Mouse (Mus musculus): ENCODE measurements at regions not wholly inside any gene's neighbourhood (a gene's known extent, or its start where the extent isn't known, plus 50 kb on each side); places are given as distances from the start of the nearest gene placed in this dataset.
A peak's percentile ranks its signal among the peaks of the same experiment; 100 is the strongest.

- no peak for DNase-seq (ENCODE audit: low read depth)
These were observed 424.0 kb upstream of the Sorcs1 start for GRCm38 (mm10) chr19:51102411-51102810.

DNA sequence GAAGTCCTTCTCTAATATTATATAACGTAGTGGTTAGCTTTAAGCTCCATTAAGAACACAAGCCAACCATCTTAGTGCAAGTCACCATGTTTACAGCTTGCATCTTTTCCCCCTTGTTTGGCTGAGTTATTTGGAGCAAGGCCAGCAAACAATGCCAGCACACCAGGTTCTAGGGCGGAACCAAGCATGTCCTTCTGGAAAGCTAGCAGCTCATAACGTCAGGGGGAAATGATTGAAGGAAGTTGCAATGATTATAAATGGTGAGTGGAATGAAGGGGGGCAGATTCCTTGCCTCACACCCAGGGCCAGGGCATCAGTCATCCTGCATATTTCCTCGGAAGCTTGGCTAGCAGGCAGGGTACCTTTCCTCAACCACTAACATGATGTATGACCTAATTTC, 396.3 kb upstream of the Sorcs1 start:
- DNase-seq (ENCODE audit: low read depth) = no peak

DNA sequence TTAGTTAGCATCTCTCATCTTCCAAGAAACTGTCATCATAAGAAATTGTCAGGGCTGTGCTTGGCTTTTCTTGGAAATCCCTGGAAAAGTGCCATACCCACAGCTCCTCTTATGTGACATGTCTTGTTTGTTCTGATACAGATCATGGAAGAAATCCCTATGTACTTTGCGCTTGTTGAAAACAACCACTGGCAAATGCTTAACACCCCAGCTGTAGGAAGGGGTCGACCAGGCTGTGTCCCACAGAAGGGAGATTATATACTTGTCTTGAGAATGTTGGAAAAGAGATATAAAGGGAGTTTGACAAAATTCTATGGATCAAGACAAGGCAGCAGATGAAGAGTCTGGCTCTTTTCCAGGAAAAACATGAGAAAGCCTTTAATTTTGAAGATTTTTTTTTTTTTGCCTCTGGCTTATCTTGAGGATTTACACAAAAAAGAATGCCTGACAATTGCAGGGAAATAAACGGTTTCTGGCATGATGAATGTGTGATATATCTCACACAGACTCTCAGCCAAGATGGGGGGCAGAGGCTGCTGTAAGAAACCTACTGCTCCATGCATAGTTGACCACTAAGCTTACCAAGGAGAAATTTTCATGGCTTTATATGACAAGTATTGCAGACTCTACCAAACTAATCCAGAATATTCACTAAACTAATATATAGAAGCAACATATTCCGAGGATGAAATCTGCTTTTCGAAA, 381.7 kb upstream of the Sorcs1 start:
- no peak for DNase-seq (ENCODE audit: low read depth)

DNA sequence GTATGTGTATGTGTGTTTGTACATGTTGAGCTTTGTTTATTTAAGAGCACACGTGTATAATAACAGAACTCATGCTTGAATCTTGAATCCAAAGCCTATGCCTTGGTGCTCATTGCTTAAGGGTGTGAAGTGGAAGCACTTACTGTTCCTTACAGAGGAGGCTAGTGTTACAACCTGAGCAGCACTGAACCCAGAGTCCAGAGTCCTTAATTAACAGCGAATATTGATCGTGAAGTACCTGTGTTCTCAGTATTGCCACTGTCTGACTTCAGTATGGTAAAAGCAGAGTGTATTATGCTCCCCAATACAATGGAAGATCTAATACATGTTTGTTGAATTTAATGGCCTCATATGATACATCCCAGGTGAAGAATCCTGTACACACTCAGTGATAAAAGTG, 365.1 kb upstream of the Sorcs1 start:
- no peak for DNase-seq (ENCODE audit: low read depth)

GRCm38 (mm10) chr19:50994471-50994870, 316.0 kb upstream of the Sorcs1 start:
- peak; percentile 8 for DNase-seq (ENCODE audit: low read depth)

DNA sequence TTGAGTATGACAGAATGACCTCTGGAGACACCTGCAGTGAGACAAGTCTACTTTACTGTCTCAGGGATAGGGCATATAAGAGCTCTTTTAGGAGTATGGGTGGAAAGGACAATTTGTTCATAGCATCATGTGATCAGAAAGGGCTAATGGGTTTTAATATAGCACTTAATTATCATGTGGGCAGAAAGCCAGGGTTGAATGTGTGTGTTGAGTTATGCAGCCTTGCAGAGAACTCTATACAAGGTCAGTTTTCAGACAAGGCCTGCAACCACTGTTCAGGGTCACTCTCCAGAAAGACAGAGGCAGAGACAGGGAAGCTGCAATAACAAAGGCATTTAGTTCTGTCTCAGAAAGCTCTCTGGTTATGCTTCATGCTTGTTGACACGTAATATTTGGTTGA, 292.6 kb upstream of the Sorcs1 start:
- DNase-seq (ENCODE audit: low read depth) = no peak

- DNase-seq (ENCODE audit: low read depth) = no peak
These were observed 283.5 kb upstream of the Sorcs1 start for GRCm38 (mm10) chr19:50961910-50962309.

DNA sequence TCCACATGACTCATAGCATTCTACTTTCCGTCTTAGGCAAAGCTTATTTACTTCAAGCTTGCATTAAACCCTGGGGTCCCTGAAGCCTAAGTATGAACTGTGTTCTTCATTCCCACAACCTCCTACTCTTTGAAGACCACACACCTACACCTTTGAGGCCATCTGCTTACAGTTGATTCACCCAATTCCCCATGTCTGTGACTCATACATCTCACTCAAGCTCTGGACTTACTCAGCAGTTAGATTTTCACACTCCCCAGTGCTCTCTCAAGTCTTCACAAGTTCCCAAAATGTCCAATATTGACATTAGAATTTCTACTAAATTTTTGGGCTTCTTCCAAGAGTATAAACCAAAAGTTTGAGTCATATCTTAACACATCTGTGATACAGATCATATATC, 266.6 kb upstream of the Sorcs1 start:
- no peak for DNase-seq (ENCODE audit: low read depth)

DNA sequence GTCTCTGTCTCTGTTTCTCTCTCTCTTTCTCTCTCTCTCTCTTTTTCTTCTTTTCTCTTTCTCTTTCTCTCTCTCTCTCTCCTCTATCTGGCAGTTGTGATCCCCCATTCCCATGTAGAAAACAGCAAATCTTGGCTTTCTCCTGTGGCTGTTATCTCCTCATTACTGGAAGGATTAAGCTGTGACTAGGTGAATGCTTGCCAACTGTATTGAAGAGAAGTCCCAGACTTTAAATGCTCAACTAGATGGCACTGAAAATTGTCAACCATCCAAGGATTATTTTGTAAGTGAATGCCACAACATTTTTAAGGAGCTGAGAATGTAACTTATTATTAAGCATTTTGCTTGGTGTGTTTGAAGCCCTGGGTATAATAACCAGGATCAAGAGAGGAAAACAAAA, 233.2 kb upstream of the Sorcs1 start:
- no peak for DNase-seq (ENCODE audit: low read depth)

DNA sequence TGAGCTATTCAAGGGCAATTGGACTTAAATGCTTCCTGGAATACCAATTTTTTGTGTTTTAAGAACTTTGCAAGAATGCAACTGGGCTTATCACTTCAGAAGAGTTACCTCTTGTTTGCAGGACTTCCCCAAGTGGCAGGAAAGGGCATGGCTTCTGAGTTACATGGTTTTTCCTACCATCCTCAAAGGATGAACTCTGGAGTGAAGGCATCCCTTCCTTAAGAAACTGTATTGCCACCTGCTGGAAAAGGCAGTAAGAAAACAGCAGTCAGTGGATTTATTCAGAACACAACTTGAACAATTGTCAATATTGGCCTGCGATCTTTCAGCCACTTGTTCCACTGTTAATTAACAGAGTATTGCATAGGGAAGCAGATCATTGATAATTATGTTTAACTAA, 232.2 kb upstream of the Sorcs1 start:
- DNase-seq (ENCODE audit: low read depth) = no peak

GRCm38 (mm10) chr19:50908751-50909150, 230.3 kb upstream of the Sorcs1 start:
- peak; percentile 77 for DNase-seq (ENCODE audit: low read depth)

DNA sequence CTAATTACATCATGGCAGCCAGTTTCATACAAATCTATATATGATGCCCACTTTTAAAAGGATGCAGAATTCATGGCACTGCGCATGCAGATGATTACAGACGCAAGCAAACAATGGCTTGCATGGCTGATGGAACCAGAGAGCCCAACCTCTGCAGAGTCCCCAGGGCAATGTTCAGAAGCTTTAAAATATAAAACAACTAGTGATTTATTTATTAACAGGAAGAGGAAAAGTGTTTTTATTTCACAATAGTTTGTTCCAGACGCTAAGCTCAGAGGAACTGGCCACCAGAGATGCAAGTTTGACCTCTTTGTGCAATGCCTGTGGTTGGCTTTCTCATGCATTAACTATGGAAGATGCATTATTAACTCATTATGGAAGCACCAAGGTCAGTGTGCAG, 215.3 kb upstream of the Sorcs1 start:
- DNase-seq (ENCODE audit: low read depth) = no peak

- DNase-seq (ENCODE audit: low read depth) = no peak
These were observed 194.2 kb upstream of the Sorcs1 start for GRCm38 (mm10) chr19:50872661-50873060.

GRCm38 (mm10) chr19:50872144-50872543, 193.7 kb upstream of the Sorcs1 start:
- DNase-seq (ENCODE audit: low read depth) = peak; percentile 22

DNA sequence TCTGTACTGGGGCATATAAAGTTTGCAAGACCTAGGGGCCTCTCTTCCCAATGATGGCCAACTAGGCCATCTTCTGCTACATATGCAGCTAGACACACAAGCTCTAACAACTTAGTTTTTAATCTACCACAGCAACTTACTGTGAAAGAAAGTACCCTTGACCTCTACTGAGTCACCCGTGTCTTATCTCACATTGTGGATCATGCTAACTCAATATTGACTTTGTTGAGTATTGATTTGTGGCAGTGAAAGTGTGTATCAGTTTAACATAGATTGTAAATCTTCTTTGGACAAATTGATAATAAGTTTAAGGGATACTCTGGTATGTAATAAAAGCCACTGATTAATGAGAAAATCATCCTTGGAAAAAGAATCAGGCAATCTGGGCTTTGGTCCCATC, 176.4 kb upstream of the Sorcs1 start:
- DNase-seq (ENCODE audit: low read depth) = no peak

DNA sequence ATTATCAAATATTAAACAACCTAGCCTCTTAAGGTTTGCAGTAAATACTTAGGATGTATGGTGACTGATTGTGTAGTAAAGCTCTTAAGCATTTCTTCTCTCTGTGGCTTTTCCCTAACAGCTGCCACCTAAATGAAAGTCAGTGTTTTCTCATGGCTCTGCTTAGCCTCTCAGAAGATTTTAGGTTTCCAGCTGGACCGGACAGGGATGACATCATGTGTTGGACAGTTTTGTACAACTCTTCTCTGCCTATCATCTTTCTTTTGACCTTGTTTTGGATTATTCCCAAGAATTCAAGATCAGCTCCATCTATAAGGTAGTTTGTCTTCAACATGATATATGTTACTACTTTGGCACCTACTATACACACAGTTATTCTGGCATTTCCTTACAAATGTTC, 162.1 kb upstream of the Sorcs1 start:
- DNase-seq (ENCODE audit: low read depth) = no peak

All from fibroblast of lung, adult 2 months (primary cell).